Mouse (Mus musculus): ENCODE data around the gene St6galnac3.

Gene St6galnac3

DNA sequence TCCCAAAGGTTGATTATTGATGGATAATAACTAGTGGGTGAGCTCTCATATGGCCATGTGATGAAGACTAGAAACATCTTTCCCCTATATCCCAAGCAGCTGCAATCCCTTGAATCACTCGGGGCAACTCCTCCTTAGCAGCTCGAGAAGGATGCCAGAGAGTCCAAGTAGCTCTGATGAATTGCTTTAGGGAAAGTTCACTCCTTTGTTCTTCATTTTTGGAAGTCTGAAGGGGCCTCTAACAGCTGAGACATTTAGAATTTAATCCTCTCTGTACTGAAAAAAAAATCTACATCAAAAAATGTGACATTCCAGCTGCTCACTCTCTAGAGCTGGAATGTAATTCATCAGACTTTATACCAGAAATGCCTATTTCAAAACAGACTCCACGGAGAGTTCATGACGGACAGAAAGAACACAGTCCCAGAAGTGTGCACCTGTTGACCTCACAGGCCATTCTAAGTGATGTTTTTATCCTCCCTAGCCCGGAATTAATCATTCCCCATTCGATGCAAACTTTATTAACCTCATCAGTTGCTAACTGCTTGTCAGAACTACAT, 211.4 kb downstream of the St6galnac3 start:
- no peak for DNase-seq (ENCODE audit: low spot score)

DNA sequence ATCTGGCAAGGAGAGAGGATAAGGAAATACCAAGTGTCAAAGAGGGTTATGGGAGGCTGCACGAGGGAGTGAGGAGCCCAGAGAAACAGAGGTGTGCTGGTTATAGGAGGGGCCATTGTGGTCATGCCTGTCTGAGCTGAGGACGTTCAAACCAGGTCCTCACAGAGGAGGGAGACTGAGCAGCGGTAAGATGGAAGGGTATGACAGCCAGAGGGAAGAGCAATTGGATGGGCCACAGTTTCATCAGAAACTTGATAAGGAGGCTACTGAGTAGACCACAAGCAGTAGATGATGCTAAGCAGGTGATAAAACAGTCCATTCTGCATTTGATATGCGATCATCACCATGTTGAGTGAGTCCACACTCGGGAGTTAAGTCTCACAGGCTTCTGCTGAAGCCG, 212.4 kb downstream of the St6galnac3 start:
- DNase-seq (ENCODE audit: low spot score), result no peak

DNA sequence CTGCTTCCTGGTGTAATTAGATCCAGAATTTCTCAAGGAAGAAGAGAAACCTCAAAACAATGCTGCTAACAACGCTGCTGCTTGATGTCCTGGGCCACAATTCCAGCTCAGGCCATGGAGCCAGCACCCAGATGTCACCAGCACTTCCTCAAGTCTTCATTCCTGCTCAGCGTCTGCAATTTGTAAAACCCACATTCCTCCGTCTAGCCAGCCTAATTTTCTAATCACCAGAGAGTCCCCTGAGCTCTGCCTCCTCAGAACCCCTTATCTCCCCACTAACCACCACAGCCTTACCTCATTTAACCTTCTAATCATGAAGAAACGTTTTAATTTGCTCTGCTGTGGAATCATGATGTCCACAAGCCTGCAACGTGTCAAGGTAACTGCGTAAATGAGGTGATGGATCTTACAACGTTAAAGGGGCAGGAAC, 213.8 kb downstream of the St6galnac3 start:
- no peak for DNase-seq (ENCODE audit: low spot score)

DNA sequence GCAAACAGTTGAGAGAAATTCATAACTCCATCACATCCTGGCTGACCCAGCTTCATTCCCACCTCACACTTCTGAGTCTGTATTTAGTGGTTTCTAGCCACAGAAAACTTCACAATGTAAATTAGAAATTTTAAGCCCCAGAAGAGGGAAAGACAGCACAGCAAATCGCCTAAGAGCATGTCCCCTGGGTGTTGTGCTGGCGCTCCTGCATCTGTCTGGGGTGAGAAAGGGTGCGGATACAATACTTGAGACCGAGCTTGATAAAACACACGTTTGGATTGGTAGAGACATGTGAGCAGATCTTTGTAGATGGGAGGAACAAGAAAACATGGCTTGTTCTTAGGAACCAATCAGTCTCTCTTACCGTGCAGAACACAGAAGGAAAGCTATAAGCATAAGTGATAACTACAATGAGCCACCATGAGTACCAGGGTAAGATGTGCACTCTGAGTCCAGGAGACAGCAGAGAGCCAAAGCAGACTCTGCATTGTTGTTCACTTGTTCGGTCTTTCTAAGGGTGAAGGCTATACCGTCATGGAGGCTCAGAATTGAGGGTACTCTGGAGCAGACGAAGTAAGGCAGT, 214.8 kb downstream of the St6galnac3 start:
- no peak for DNase-seq (ENCODE audit: low spot score)

DNA sequence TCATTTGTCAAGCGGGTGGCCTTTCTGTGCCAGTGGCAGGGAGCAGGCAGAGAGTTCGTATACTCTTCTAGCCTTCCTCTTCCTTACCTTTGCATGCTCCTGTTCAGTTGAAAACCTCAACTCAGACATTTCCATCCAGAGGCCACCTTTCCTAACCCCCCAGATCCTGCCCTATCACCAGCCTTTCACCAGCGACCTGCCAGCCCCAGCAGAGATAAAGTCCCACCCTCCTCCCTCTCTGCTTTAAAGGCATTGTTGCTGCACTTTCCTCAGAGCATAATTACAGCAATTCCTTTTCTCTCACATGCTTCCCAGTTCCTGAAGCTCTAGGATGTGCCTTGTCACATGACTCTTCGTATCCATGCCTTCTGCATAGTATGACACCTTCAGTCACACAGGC, 215.3 kb downstream of the St6galnac3 start:
- no peak for DNase-seq (ENCODE audit: low spot score)

DNA sequence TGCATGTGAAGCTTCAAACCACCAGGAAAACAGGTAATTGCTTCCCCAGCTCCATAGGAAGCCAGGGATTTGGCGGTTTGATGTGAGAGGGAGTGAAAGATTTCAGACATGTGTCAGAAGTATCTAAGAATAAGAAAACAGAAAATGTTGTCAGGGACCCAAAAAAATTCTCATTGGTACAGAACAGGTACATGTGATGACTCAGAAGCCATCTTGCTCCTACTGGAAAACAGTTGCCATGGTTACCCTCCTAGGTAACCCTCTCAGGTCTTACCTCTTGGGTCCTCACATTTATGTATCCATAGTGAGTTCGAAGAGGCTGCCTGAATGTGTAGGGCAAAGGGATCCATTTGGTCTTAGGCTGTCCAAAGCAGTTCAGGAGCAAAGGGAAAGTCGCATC, 215.9 kb downstream of the St6galnac3 start:
- DNase-seq (ENCODE audit: low spot score), result no peak

DNA sequence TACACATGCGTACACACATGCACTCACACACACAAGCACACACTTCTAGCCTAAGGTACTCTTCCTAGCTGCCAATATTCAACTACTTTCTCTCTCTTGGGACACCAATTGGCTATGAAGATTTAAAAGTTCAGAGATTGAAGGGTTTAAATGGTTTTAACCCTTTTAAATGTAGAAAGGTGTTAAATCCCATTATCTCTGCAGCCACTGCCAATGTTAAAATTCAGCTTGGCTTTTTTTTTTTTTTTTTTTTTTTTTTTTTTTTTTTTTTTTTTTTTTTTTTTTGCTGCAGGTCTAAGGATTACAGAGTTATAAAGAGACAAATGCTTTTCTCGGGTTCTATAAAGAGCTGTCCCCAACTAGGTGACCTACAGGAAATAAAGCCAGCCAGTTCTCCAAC, 216.4 kb downstream of the St6galnac3 start:
- no peak for DNase-seq (ENCODE audit: low spot score)

DNA sequence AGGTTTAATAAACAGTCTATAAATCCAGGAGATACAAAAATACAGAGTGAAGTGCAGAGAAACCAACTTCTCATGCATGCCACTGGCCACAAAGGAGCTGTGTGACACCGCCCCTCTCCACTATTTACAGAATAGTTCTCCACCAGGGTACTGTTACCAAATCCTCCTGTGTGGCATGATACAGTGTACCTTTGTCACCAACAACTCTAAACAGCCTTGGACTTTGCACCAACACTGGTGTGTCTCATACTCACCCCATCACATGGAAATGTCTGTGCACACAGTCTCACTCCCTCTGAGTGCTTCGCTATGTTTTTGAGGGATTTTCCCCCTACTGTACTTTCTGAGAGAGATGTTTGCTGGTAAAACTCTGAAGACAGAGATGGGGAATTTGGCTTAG, 217.4 kb downstream of the St6galnac3 start:
- DNase-seq (ENCODE audit: low spot score), result no peak

DNA sequence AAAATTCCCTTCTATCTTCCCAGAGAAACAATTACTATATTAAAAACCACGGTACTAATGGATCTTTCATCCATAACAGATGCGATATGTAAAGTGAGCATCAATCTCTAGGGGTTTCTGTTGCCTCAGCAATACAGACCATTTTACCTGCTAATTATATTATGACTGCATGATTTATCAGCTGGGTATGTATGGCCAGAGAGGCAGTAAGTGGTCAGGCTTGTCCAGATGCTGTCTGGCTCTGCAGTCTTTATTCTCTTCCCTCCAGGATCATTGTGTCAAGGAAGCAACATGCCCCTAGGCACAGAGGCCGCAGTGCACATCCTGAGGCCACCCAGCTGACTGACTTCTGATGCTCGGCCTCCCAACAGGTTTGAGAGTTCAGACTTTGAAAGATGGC, 222.5 kb downstream of the St6galnac3 start:
- DNase-seq (ENCODE audit: low spot score), result no peak

DNA sequence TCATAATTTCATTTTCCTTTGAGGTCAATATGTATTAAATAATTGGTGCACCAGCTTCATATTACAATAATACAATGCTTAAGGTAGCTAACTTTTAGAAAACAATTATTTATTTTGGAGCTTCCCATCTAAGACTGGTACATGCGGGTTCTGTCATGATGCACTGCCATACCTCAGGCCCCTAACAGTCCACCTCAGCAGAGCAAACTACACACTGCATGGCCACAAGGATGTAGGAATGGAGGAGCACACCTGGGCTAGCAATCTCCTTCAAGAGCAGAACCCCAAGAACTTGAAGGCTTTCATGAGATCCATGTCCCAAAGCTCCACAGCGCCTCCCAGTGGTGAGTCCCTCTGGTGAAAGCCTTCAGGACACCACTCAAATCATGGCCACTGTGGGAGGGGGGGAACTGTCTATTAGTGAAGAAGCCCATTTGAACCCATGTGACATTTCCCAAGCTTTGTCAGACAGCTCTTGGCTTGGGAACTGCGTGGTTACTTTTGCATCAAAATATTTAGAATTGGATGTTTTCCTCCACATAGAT, 223.6 kb downstream of the St6galnac3 start:
- peak; percentile 85 for DNase-seq (ENCODE audit: low spot score)

DNA sequence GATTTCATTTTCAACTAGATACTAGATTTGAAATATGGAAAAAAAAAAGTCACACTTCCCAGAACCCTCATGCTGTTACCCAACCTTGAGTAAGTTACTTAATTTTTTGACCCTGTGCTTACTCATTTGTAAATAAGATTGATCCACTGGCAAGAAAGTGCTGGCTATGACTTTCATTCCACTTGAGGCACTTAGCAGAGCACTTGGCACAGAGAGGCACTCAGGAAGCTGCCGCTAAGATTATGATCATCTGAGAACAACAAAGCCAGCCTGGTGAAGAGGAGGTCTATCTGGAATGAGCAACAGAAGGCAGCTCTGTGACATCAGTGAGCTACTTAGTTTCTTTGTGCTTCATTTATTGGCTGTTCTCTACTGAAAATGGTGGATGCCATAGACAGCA, 232.0 kb downstream of the St6galnac3 start:
- DNase-seq (ENCODE audit: low spot score), result peak; percentile 49

DNA sequence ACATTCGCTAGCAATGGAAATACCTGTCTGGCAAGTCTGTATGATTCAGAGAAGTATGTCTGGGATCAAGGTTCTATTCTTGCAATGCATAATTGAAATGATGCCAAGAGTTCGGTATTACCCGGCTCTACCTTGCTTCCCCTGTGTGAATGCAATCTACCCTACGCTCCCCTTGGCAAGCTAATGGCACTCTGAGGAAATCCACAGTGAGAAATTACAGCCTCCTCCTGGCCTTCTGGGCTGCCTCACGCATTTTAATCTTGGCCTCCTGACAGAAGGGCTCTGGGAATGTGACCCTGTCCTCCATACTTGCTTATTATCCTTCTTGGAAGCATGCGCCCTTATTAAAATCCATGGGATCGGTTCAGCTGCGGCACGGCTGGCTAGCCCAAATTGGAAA, 235.3 kb downstream of the St6galnac3 start:
- no peak for DNase-seq (ENCODE audit: low spot score)

DNA sequence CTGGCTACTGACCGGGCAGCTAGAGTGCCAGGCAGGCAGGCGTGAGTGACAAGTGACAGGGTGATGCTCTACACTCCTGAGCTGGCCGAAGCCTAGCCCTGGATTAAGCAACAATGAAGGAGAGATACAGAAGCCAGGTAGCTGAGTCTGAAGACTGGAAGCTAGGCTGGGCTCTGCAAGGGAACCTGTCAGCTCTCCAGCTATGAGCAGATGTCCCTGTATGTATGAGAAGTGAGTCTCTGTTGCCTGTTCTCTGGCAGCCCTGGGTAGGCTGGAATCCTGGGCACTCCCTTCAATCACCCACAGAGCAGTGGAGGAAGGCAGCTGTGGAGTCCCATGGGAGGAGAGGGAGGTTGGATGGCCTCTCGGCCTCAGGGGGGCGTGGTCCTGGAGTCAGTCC, 236.0 kb downstream of the St6galnac3 start:
- DNase-seq (ENCODE audit: low spot score), result no peak

DNA sequence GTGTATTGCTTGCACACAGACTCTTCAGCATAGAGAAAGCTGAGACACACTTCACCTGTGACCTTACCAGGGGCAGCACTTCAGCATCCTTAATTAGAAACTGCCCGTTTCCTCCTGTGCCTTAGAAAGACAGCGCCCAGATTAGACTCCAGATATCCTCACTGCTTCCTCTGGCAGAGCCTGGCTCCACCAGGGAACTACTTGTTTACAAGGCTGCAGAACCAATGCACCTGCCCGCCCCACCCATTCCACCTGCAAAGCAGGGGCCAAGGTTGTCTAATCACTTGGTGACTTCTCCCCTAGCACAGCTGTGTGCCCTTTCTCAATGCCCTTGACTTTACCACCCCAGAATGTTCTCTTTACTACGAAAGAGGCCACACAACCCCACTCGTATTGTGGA, 239.8 kb downstream of the St6galnac3 start:
- DNase-seq (ENCODE audit: low spot score), result no peak

DNA sequence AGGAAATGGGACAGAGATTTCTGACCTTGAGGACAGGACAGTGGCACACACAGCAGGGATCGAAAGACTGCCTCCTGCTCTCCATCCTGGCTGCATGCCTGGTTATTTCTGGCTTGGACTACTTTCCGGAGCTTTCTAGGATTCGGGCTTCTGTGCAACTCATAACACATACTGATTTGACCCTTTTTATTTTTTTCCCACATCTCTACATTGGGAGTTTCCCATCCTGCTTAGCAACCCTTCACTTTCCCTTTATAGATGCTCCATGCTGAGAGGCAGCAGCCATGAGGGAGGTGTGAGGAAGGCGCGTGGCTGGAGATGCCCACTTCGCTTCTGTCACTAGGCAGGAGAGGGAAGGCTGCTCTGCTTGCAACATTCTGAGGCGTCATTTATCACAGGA, 240.3 kb downstream of the St6galnac3 start:
- peak; percentile 55 for DNase-seq (ENCODE audit: low spot score)

DNA sequence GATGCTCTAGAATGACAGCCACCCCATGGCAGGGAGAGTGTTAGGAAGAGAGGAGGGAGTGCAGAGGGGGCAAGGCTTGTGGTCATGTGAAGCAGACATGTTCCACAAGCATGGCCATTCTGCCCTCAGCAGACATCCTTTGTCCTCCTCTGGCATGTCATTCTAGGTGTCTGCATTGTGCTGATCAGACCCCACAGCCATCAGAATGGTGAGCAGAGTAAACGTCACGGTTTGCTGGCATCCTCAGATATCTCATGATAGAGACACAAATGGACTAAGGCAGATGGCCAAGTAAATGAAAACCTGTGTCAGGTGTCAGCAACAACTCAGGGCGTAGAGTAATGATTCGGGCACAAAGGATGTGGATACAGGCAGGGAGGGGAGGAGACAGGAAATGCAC, 241.3 kb downstream of the St6galnac3 start:
- DNase-seq (ENCODE audit: low spot score), result no peak

DNA sequence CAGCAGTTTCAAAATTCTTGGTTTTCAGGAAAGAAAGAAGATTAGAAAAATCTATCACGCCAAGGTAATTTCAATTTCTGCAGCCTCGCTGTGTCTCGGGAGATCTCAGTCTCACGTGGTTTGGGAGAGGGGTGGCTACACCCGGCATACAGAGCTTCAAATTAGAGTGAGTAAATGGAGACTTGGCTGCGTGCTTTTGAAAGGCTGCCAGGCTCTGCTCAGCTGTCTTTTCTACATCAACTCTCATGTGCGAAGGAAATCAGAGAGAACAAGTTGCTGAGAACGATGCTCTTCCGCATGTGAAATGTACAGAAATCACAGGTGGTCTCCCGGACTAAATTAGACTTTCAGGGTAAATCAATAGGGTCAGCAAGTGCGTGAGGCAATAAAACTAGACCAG, 242.9 kb downstream of the St6galnac3 start:
- DNase-seq (ENCODE audit: low spot score), result peak; percentile 60

DNA sequence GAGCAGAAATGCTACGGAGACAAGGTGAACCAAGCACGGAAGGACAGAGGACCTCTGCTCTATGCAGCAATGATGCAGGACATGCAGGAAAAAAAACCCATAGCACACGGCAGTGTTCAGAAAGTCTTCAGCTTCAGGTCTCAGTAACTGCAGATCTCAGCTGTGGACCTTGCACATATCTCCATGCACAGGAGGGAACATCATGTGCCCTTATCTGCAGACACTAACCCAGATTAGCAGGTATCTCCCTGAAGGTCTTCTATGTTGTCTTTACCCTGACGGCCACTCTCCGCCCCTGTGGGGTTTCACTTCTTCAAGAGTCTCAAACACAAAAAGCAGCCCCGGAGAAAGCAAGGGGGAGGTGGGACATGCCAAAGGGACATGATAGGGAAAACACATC, 244.0 kb downstream of the St6galnac3 start:
- DNase-seq (ENCODE audit: low spot score), result no peak

DNA sequence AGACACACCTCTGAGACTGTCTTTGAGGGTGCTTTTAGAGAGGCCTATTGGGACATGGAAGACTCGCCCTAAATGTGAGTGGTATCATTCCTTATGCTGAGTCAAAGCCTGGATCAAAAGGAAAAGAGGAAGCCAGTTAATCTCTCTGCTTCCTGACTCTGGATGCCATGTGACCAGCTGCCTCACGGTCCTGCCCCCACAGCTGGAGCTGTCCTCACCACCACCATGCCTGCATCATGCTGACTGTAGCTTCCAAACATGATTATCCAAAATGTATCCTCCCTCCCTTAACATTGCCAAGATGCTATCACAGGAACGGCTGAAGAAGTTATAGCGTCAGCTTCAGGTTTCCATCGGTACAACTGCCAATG, 244.4 kb downstream of the St6galnac3 start:
- no peak for DNase-seq (ENCODE audit: low spot score)

DNA sequence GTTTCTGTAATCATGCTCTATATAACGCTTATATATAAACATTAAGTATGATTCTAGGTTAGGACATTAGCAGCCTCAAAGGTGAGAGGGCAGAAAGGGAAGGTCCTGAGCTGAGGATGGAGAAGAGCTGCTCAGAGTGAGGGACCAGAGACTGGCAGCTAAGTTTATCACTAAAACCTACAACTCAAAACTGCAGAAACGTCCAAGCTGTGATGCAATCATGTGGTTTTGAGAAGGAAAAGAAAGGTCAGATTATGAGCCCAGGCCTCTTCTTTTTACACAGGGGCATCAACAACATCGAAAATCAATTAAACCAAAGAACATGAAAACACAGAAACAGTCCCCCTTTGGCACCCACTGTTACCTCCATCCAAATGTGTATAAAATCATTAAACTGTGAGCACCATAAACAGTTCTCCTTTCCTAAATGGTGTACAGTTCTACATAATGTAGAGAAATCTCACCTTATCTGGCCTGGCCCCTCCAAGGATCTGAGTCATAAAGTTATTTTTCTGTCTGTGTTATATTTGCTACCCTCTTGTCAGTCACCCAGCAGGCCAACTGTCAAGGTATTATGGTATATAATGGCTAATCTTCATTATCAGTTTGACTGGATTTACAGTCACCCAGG, 244.9 kb downstream of the St6galnac3 start:
- DNase-seq (ENCODE audit: low spot score), result no peak

DNA sequence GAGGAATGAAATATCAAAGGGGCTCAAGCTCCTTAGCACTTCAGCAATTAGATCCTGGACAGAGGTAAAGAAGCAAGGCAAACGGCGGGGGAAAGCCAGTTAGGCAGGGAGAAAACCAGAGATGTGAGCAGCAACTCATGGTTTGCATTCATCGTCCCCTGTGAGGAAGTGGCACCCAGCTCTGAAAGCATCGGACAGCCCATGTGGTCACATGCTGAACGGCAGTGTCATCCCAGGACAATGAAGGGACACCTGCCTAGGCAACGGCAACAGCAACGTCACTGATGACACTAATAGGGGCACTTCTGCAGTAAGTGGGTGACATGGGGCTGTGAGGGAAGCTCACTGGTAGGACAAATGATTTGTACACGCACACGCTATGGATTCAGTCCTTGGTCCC, 249.1 kb downstream of the St6galnac3 start:
- no peak for DNase-seq (ENCODE audit: low spot score)

DNA sequence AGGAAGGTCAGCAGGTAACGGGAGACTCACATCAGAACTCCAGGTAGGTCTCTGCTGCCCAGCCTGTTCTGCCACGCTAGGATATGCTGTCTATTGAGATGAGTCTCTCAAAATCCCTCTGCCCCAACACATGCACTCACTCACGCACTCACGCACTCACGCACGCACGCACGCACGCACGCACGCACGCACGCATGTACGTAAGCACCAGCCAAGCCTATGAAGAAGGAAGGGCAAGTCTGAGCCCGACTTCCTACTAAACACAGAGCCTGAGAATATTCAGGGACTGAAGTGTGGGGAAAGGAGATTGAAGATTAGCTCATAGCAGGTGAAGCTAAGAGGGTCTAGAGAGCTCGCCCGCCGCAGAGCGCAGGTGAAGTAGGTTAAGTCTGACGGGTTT, 249.5 kb downstream of the St6galnac3 start:
- DNase-seq (ENCODE audit: low spot score), result no peak

DNA sequence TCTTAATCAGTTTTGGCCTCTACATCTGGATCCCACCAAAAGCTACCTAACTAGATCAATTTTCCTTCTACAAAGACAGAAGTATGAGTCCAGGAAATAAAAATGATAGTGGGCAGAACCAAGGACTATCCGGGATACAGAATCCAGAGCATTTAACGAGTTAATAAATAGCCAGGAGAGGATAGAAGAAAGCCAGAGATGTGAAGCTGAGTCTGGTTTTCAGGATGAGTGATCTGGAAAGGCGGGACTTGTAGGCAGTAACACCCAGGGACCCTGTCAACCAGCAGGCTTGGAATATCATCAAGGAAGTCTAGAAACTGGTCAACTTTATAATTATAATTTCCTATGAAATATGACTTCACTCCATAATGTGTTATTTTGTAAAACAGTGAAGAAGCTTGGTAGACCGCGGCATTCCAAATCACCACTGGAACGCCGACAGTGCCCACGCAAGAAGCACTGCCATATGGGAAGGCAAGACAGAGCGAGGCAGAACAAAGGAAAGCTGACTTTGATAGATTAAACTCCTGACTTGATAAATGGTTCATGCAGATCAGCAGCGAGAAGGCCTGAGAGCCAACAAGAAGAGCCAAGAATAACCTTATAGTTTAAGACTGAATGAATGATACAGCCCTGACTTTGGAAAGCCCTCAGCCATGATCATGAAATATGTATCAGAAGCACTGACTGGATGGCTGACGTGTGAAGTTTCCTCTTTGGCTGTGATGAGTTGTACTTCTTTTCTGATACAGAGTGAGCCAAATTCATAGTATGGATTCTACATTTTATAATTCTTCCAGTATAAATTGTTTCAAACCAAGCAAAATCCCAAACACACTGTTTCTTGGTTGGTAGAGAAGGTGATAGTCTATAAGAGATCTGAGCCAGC, 252.1 kb downstream of the St6galnac3 start:
- DNase-seq (ENCODE audit: low spot score), result no peak
